In the genomic region with DNA sequence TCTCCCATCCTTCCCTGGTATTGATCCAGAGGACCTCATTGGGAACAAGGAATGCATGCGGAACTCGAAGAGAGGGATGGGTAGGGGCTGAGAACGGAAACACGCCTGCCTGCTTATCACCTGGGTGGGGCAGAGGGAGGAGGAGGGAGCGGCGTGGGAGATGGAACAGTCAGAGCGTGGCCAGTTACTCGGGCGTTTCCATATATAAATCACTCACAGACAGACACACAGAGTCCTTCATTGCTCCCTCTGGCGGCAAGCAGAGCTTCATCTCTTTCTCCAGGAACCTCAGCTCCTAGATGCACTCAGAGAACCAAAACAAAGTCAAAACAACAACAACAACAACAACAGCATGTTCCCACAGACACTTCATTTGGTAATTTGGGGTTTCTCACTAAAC, we compare ENCODE assay signal across 1 mouse cellular context.
A peak's percentile ranks its signal among the peaks of the same experiment; 100 is the strongest.
TF ChIP-seq lines count a peak whose summit lies in the region.

No protein-coding gene starts in this region.

TF ChIP-seq in CH12.LX, 34 proteins besides CTCF, POLR2A, EP300 and RAD21:
- TF ChIP-seq MAFK (IDR thresholded peaks at IDR 0.05; ENCODE audit: insufficient replicate concordance, low read length), result no peak
- TF ChIP-seq HCFC1 (IDR thresholded peaks at IDR 0.05; ENCODE audit: low read depth, low read length), result no peak
- TF ChIP-seq IRF4 (IDR thresholded peaks at IDR 0.05; ENCODE audit: low read depth, low read length), result 0 out of 2 replicates have a peak, but pooled peaks have one; percentile 7
- TF ChIP-seq MYC (IDR thresholded peaks at IDR 0.05; ENCODE audit: low read depth, low read length), result no peak
- TF ChIP-seq SMC3 (IDR thresholded peaks at IDR 0.05; ENCODE audit: low read depth, low read length), result peak; percentile 60
